Mouse (Mus musculus): ENCODE results near the gene Gp1ba. TPM values are rescaled to one million over a fixed set of nuclear protein-coding genes. Genes with fewer than 3 reads are reported as not detected.

Gp1ba gene
- polyA plus RNA-seq, 1 experiment from 2014 or later: 0.62 TPM

- under 1% methylated on average over 63 of the region's 63 CpGs for WGBS
- H3K36me3 ChIP-seq: peaks cover 40% of the 10 kb centered on the region
- peak; percentile 90 for ATAC-seq (replicated peaks; ENCODE audit: insufficient number of reproducible peaks, insufficient read depth, low FRiP score, low read depth)
- peak within 1 kb of the TSS; percentile 72 for H3K4me3 ChIP-seq
- peak within 1 kb of the TSS; percentile 85 for H3K4me2 ChIP-seq
- H3K4me1 ChIP-seq (replicated peaks): peaks cover 53% of the 10 kb centered on the region
- peak within 1 kb of the TSS; percentile 95 for H3K27ac ChIP-seq
- H3K9me3 ChIP-seq (replicated peaks): no peaks in the 10 kb centered on the region
- no peaks in the 10 kb centered on the region for H3K27me3 ChIP-seq
- peak within 1 kb of the TSS; percentile 83 for H3K9ac ChIP-seq
These were observed 8.0 kb downstream of the Gp1ba start, which contains the start of the genes Rnf167 and Slc25a11 for GRCm38 (mm10) chr11:70646691-70647650. Rnf167 (plus strand) TSS chr11:70647235. Slc25a11 (minus strand) TSS chr11:70647479.

GRCm38 (mm10) chr11:70647716-70648420 lies 8.9 kb downstream of the Gp1ba start:
- Histone ChIP-seq H3K4me3 (peak overlapping the region; percentile 72), H3K9me3 (replicated peaks) (no peaks in the 10 kb centered on the region), H3K27ac (peak overlapping the region; percentile 95), H3K9ac (peak overlapping the region; percentile 79), H3K36me3 (peaks cover 49% of the 10 kb centered on the region), H3K4me2 (peak overlapping the region; percentile 85), H3K27me3 (no peaks in the 10 kb centered on the region), H3K4me1 (replicated peaks) (peaks cover 62% of the 10 kb centered on the region)
- 3% methylated on average over 28 of the region's 28 CpGs for WGBS
- no peak for ATAC-seq (replicated peaks; ENCODE audit: insufficient number of reproducible peaks, insufficient read depth, low FRiP score, low read depth)

DNA sequence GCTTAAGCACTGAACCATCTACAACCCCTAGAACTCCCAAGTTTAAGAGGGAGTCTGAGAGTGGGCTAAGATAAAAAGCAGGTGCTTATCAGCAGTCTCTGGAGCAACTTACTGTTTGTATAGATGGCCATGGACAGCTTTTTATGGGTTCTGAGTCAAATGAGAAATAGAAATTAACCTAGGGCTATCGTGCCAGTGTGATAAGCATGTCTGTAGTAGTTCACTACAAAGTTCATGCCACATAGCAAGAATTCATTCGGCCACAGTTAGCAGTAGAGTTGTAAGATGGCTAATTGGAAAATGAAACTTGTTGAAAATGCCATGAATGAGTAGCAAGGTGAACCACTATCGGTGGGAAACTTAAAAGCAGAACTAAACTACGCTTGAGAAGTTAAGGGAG lies 9.6 kb downstream of the Gp1ba start:
- H3K4me3 ChIP-seq: peak overlapping the region; percentile 72
- H3K36me3 ChIP-seq: peaks cover 50% of the 10 kb centered on the region
- peak overlapping the region; percentile 79 for H3K9ac ChIP-seq
- H3K27me3 ChIP-seq: no peaks in the 10 kb centered on the region
- WGBS: 69% methylated on average over 4 of the region's 4 CpGs
- H3K9me3 ChIP-seq (replicated peaks): no peaks in the 10 kb centered on the region
- peak overlapping the region; percentile 85 for H3K4me2 ChIP-seq
- H3K27ac ChIP-seq: 0 out of 2 replicates have a peak overlapping the region, but pooled peaks have one; percentile 95
- no peak for ATAC-seq (replicated peaks; ENCODE audit: insufficient number of reproducible peaks, insufficient read depth, low FRiP score, low read depth)
- H3K4me1 ChIP-seq (replicated peaks): peaks cover 66% of the 10 kb centered on the region

DNA sequence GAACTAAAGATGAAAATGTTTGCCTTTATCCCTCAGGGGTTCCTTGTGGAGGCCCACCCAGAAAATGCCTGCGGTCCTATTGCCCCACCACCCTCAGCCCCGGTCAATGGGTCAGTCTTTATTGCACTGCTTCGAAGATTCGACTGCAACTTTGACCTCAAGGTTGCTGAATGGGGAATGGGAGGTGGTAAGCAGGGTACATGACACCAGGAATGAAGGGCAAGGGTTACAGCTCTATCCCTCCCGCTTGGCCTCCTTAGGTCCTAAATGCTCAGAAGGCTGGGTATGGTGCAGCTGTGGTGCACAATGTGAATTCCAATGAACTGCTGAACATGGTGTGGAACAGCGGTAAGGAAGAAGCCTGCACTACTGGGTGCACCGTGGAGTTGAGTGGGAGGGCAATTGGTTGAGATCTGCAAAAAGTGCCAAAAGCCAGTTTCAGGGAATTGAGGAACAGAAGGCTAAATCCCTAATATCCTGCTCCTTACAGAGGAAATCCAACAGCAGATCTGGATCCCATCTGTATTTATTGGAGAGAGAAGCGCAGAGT lies 10.3 kb downstream of the Gp1ba start:
- Histone ChIP-seq H3K9ac (0 out of 2 replicates have a peak overlapping the region, but pooled peaks have one; percentile 4), H3K4me2 (peak overlapping the region; percentile 2; the same call in 1 of the 2 replicates), H3K4me3 (no peak overlapping the region), H3K4me1 (replicated peaks) (peaks cover 66% of the 10 kb centered on the region), H3K27me3 (no peaks in the 10 kb centered on the region), H3K36me3 (peaks cover 47% of the 10 kb centered on the region), H3K27ac (0 out of 2 replicates have a peak overlapping the region, but pooled peaks have one; percentile 5), H3K9me3 (replicated peaks) (no peaks in the 10 kb centered on the region)
- no peak for ATAC-seq (replicated peaks; ENCODE audit: insufficient number of reproducible peaks, insufficient read depth, low FRiP score, low read depth)
- WGBS: 76% methylated on average over 8 of the region's 8 CpGs

DNA sequence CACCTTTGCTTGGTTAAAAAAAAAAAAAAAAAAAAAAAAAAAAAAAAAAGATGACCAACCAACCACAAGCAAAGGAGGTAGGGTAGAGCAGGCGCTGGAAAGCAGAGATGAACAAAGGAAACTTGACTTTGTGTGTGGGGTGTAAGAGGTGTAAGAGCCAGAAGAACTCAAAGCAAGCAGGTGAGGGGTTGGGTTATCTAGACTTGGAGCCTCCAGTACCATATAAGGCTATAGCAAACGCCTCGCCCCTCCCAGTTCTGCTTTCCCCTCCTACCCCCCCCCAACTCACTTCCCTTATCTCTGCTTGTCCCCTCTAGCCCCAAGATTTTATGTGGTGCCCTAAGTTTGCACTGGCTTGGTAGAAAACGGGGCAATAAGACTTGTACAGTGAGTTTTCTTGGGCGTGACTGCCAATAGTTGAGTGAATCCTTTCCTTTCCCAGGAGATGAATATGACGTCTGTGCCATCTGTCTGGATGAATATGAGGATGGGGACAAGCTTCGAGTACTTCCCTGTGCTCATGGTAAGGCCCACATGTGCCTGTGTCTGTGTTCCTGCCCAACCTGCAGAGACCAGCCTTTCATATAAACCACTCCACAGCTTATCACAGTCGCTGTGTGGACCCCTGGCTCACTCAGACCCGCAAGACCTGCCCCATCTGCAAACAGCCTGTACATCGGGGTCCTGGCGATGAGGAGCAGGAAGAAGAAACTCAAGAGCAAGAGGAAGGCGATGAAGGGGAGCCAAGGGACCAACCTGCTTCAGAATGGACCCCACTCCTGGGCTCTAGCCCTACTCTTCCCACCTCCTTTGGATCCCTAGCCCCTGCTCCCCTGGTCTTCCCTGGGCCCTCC lies 11.6 kb downstream of the Gp1ba start:
- H3K9ac ChIP-seq: no peak overlapping the region

DNA sequence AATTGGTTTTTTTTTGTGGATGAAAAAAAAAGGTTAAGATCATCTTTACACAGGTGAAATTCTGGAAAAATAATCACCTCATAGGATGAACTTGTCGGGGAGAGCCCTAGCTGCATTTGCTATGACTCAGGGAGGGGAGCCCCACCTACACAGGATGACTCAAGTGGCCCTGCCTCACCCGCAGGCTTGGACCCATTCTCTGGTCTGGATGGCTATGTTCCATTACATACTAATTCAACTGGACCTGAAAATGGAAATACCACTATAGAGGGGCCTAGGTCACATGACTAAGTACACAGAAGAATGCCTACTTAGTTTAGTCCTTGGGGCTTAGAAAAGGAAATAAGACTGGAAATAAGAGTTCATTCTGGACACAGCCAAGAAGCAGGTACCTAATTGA lies 12.5 kb downstream of the Gp1ba start:
- Histone ChIP-seq H3K36me3 (peaks cover 37% of the 10 kb centered on the region), H3K4me2 (peak overlapping the region; percentile 93), H3K9ac (no peak overlapping the region), H3K9me3 (replicated peaks) (no peaks in the 10 kb centered on the region), H3K4me3 (0 out of 2 replicates have a peak overlapping the region, but pooled peaks have one; percentile 6), H3K27me3 (no peaks in the 10 kb centered on the region), H3K27ac (peak overlapping the region; percentile 28; the same call in 1 of the 2 replicates), H3K4me1 (replicated peaks) (peaks cover 63% of the 10 kb centered on the region)
- whole genome bisulfite sequencing: 43% methylated on average over 2 of the region's 2 CpGs
- ATAC-seq (replicated peaks; ENCODE audit: insufficient number of reproducible peaks, insufficient read depth, low FRiP score, low read depth): no peak

More for the DNA sequence above, 11.6 kb downstream of the Gp1ba start:
- peaks cover 37% of the 10 kb centered on the region for H3K36me3 ChIP-seq
- peak overlapping the region; percentile 7; the same call in 1 of the 2 replicates for H3K4me2 ChIP-seq
- WGBS: 64% methylated on average over 12 of the region's 12 CpGs
- no peaks in the 10 kb centered on the region for H3K9me3 ChIP-seq (replicated peaks)
- H3K4me1 ChIP-seq (replicated peaks): peaks cover 62% of the 10 kb centered on the region
- no peak overlapping the region for H3K4me3 ChIP-seq
- ATAC-seq (replicated peaks; ENCODE audit: insufficient number of reproducible peaks, insufficient read depth, low FRiP score, low read depth): no peak
- no peaks in the 10 kb centered on the region for H3K27me3 ChIP-seq
- H3K27ac ChIP-seq: peak overlapping the region; percentile 28

DNA sequence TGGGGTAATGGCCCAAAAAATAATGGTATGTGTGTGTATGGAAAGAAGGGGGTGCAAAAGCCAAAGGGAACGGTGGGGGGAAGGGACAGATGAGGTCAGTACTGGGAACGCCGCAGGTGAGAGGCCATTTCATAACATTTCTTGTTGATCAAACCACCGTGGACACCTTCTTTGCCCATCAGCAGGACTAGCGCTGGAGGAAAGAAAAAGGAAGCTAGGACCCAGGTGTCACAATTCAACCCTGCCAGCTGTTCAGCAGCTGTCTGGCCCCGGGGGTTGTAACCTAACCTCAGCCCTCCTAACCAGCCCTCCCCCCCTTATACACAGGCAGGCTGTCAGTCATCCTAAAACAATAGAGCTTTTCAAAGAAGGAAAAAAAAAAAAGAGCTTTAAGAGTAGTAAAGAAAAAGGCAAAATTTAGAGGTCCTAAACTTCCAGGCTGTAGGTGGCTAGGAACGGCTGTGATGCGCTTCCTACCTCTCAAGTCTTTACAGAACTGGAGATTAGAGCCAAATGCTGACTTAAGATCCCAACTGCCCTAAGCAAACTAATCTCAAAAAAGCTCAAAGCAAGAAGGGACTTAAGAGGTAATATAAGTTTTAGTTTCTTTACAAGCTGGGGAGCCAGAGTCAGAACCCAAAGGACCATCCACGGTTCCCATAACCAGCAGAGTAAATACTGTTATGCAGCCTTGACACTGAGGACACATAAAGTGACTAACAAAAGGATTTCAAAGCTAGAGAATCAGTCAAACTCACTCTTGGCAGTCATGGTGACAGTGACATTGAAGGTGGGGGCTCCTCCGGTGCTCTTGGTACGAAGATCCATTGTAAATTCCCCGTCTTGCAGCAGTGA lies 13.3 kb downstream of the Gp1ba start:
- Histone ChIP-seq H3K9me3 (replicated peaks) (no peaks in the 10 kb centered on the region), H3K27me3 (no peaks in the 10 kb centered on the region), H3K27ac (peak overlapping the region; percentile 99), H3K4me3 (peak overlapping the region; percentile 98), H3K9ac (peak overlapping the region; percentile 100), H3K4me2 (peak overlapping the region; percentile 93), H3K36me3 (peaks cover 37% of the 10 kb centered on the region), H3K4me1 (replicated peaks) (peaks cover 72% of the 10 kb centered on the region)
- 47% methylated on average over 12 of the region's 12 CpGs for WGBS
- ATAC-seq (replicated peaks; ENCODE audit: insufficient number of reproducible peaks, insufficient read depth, low FRiP score, low read depth): no peak

- Histone ChIP-seq H3K9me3 (replicated peaks) (no peaks in the 10 kb centered on the region), H3K27me3 (no peaks in the 10 kb centered on the region), H3K9ac (peak overlapping the region; percentile 100), H3K4me3 (peak overlapping the region; percentile 98), H3K4me2 (peak overlapping the region; percentile 93), H3K4me1 (replicated peaks) (peaks cover 74% of the 10 kb centered on the region), H3K27ac (peak overlapping the region; percentile 99), H3K36me3 (peaks cover 37% of the 10 kb centered on the region)
- no peak for ATAC-seq (replicated peaks; ENCODE audit: insufficient number of reproducible peaks, insufficient read depth, low FRiP score, low read depth)
- 34% methylated on average over 6 of the region's 6 CpGs for WGBS
These were observed 14.0 kb downstream of the Gp1ba start for GRCm38 (mm10) chr11:70652884-70653344.

GRCm38 (mm10) chr11:70653345-70654197 lies 14.6 kb downstream of the Gp1ba start:
- peaks cover 74% of the 10 kb centered on the region for H3K4me1 ChIP-seq (replicated peaks)
- H3K27me3 ChIP-seq: no peaks in the 10 kb centered on the region
- H3K9me3 ChIP-seq (replicated peaks): no peaks in the 10 kb centered on the region
- under 1% methylated on average over 60 of the region's 63 CpGs for WGBS
- peak overlapping the region; percentile 98 for H3K4me3 ChIP-seq
- peak; percentile 27 for ATAC-seq (replicated peaks; ENCODE audit: insufficient number of reproducible peaks, insufficient read depth, low FRiP score, low read depth)
- H3K9ac ChIP-seq: peak overlapping the region; percentile 100
- H3K27ac ChIP-seq: peak overlapping the region; percentile 99
- peak overlapping the region; percentile 93 for H3K4me2 ChIP-seq
- H3K36me3 ChIP-seq: peaks cover 37% of the 10 kb centered on the region

Data from heart, embryonic 15.5 days (tissue).